Mouse (Mus musculus): ENCODE results near the gene Fer. TPM values are rescaled to one million over a fixed set of nuclear protein-coding genes. Genes with fewer than 3 reads are reported as not detected.

The Fer gene
- polyA plus RNA-seq, 1 experiment: 1.6 TPM

Other genes starting within 250 kb of the Fer start
- gene A930002H24Rik, start 729 bp downstream of the Fer start, polyA plus RNA-seq (2012; rRNA removed): 0.61 TPM in 1 of 2 replicates, not detected in the other

Data from large intestine, adult 2 months (tissue).